Mouse (Mus musculus) thymus, postnatal 10 days (tissue): ENCODE results near the gene Ccdc6.
"Not testable (repeated sequence)": the region's sequence is repeated elsewhere in the genome, so short reads cannot be mapped to it uniquely, and the experiment has no call there.

Source experiments
- DNase-seq, 2 experiments: peaks; one replicate each; pipeline ENCODE4 v3.0.0; 2021; ENCODE audit warnings: low spot score in 2 of 2

Gene Ccdc6

DNA sequence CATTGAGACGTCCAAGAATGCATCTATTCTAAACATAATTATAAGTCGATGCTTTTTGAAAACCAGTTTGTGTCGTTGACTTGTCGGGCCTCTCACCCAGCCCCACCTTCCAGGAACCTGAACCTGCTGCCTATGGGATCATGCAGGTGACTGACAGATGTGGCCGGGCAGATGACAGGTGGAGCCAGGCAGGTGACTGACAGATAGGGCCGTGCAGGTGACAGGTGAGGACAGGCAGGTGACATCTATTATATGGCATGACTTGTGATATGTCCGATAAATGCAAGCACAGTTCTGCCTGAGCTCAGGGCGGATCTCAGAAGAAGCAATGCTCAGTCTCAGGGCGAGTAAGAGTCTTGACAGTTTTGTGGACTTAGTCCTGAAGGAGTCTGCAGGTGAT lies 114.4 kb downstream of the Ccdc6 start:
- DNase-seq = no peak

- DNase-seq = no peak
Measured at GRCm38 (mm10) chr10:70220971-70221370, 124.0 kb downstream of the Ccdc6 start.

GRCm38 (mm10) chr10:70222231-70222630 lies 125.3 kb downstream of the Ccdc6 start:
- not testable (repeated sequence) for DNase-seq

- DNase-seq = no peak
Measured at GRCm38 (mm10) chr10:70224571-70224970, 127.7 kb downstream of the Ccdc6 start.

- DNase-seq = no peak
Measured at GRCm38 (mm10) chr10:70225760-70226159, 128.8 kb downstream of the Ccdc6 start.

DNA sequence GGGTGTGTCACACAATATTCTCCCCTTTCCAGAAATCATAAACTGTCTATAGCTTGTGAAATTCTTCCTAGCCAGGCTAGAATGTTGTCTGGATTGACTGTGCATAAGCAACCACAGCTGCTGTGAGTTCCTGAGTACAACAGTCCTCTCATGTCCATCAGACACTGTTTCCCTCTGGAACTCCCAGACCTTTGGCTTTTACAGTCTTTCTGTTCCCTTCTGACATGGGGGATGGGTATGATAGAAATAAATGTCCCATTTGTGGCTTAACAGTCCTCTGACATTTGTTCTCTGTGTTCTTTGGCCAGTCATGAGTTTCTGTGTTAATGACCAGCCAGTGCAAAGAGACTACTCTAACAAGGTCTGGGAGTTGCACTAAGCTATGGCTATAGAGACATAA lies 129.7 kb downstream of the Ccdc6 start:
- no peak for DNase-seq

- no peak for DNase-seq
Measured at GRCm38 (mm10) chr10:70230352-70230751, 133.4 kb downstream of the Ccdc6 start.

DNA sequence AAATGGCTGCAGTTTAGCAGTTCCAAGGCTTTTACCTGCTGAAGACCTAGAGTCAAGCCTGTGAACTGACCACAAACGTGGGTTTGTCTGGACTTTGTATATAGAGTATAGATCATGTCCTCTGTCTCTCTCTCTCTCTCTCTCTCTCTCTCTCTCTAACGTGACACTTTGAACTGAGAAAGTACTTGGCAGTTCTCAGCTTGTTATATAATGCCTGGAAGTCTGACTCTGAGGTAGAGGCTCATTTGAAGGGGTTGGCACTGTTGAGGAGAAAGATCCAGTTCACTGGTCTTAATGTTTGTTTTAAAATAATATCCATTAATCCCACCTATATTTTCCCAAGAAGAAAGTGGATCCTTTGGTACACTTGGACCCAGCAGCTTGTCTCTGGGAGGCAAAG lies 141.0 kb downstream of the Ccdc6 start:
- DNase-seq = no peak
